Mouse (Mus musculus) forebrain, embryonic 13.5 days (tissue): ENCODE measurements at regions not wholly inside any gene's neighbourhood (a gene's known extent, or its start where the extent isn't known, plus 50 kb on each side); places are given as distances from the start of the nearest gene placed in this dataset.

Source experiments
- ATAC-seq: fragments of 200-750 bp; cut with Nextera tagmentation; 2 replicates; pipeline ENCODE4 v1.8.0; 2017
- H3K27ac ChIP-seq: fragments of 300-500 bp; sonication (generic); 2 replicates; pipeline ENCODE4 v1.5.1; 2015; ENCODE audit warnings: inconsistent platforms, mild to moderate bottlenecking, moderate library complexity
- H3K27me3 ChIP-seq: fragments of 300-500 bp; sonication (generic); 2 replicates; pipeline ENCODE4 v1.6.1; 2015; ENCODE audit warnings: mild to moderate bottlenecking, inconsistent platforms
- H3K36me3 ChIP-seq: fragments of 300-500 bp; sonication (generic); 2 replicates; pipeline ENCODE4 v1.6.1; 2015; ENCODE audit warnings: mild to moderate bottlenecking, inconsistent platforms; ENCODE audit not compliant: poor library complexity, severe bottlenecking
- H3K4me1 ChIP-seq: fragments of 300-500 bp; sonication (generic); 2 replicates; pipeline ENCODE4 v1.6.1; 2015; ENCODE audit warnings: inconsistent platforms
- H3K4me2 ChIP-seq: fragments of 300-500 bp; sonication (generic); 2 replicates; pipeline ENCODE4 v1.6.1; 2015; ENCODE audit warnings: inconsistent platforms, mild to moderate bottlenecking, moderate library complexity
- H3K4me3 ChIP-seq: fragments of 300-500 bp; sonication (generic); 2 replicates; pipeline ENCODE4 v1.5.1; 2015; ENCODE audit warnings: mild to moderate bottlenecking, inconsistent platforms
- H3K9ac ChIP-seq: fragments of 300-500 bp; sonication (generic); 2 replicates; pipeline ENCODE4 v1.6.1; 2015; ENCODE audit warnings: mild to moderate bottlenecking, inconsistent platforms
- H3K9me3 ChIP-seq: fragments of 300-500 bp; sonication (generic); replicated peaks from 2 replicates; pipeline ENCODE4 v1.6.1; 2016; ENCODE audit warnings: inconsistent platforms
- WGBS: fragments of 180-500 bp; shearing (Covaris S2); methylation state at CpG from one replicate; pipeline ENCODE4 v1.1.7; 2015; 5-methylcytosine and 5-hydroxymethylcytosine counted together

- no peak overlapping the region for H3K27ac ChIP-seq
- no peaks in the 10 kb centered on the region for H3K36me3 ChIP-seq
- H3K9ac ChIP-seq = no peak overlapping the region
- no peaks in the 10 kb centered on the region for H3K27me3 ChIP-seq
- no peak for ATAC-seq
- 89% methylated on average over 4 of the region's 4 CpGs for WGBS
- H3K4me3 ChIP-seq = no peak overlapping the region
- H3K4me1 ChIP-seq = peaks cover 32% of the 10 kb centered on the region
- no peak overlapping the region for H3K4me2 ChIP-seq
- no peaks in the 10 kb centered on the region for H3K9me3 ChIP-seq
Observed at GRCm38 (mm10) chr1:92776353-92776752, 55.1 kb upstream of the Gpc1 start.

- Histone ChIP-seq H3K9me3 (no peaks in the 10 kb centered on the region), H3K36me3 (no peaks in the 10 kb centered on the region), H3K4me1 (peaks cover 32% of the 10 kb centered on the region), H3K4me3 (no peak overlapping the region), H3K4me2 (no peak overlapping the region), H3K9ac (no peak overlapping the region), H3K27me3 (no peaks in the 10 kb centered on the region), H3K27ac (no peak overlapping the region)
- ATAC-seq = no peak
- WGBS = 88% methylated on average over 3 of the region's 3 CpGs
Observed at GRCm38 (mm10) chr1:92775908-92776307, 55.5 kb upstream of the Gpc1 start.

GRCm38 (mm10) chr1:92774743-92775692, 56.4 kb upstream of the Gpc1 start:
- no peak overlapping the region for H3K9ac ChIP-seq
- peak overlapping the region; percentile 15; the same call in 1 of the 2 replicates for H3K4me2 ChIP-seq
- H3K27me3 ChIP-seq = no peaks in the 10 kb centered on the region
- H3K36me3 ChIP-seq = no peaks in the 10 kb centered on the region
- H3K4me1 ChIP-seq = peaks cover 38% of the 10 kb centered on the region
- H3K9me3 ChIP-seq = no peaks in the 10 kb centered on the region
- 46% methylated on average over 16 of the region's 16 CpGs for WGBS
- no peak overlapping the region for H3K4me3 ChIP-seq
- ATAC-seq = no peak
- H3K27ac ChIP-seq = no peak overlapping the region

GRCm38 (mm10) chr1:92774006-92774405, 57.4 kb upstream of the Gpc1 start:
- H3K27me3 ChIP-seq = no peaks in the 10 kb centered on the region
- H3K27ac ChIP-seq = no peak overlapping the region
- H3K9me3 ChIP-seq = no peaks in the 10 kb centered on the region
- ATAC-seq = no peak
- H3K4me3 ChIP-seq = no peak overlapping the region
- H3K36me3 ChIP-seq = no peaks in the 10 kb centered on the region
- peaks cover 48% of the 10 kb centered on the region for H3K4me1 ChIP-seq
- no peak overlapping the region for H3K9ac ChIP-seq
- no peak overlapping the region for H3K4me2 ChIP-seq
- 76% methylated on average over 3 of the region's 3 CpGs for WGBS

GRCm38 (mm10) chr1:92772784-92773113, 58.7 kb upstream of the Gpc1 start:
- no peak overlapping the region for H3K4me3 ChIP-seq
- peaks cover 48% of the 10 kb centered on the region for H3K4me1 ChIP-seq
- H3K27me3 ChIP-seq = no peaks in the 10 kb centered on the region
- no peaks in the 10 kb centered on the region for H3K36me3 ChIP-seq
- H3K27ac ChIP-seq = 0 out of 2 replicates have a peak overlapping the region, but pooled peaks have one; percentile 22
- ATAC-seq = no peak; the same call in 1 of the 2 replicates
- H3K9me3 ChIP-seq = no peaks in the 10 kb centered on the region
- no peak overlapping the region for H3K9ac ChIP-seq
- H3K4me2 ChIP-seq = no peak overlapping the region
- 35% methylated on average over 10 of the region's 10 CpGs for WGBS

- H3K27ac ChIP-seq = no peak overlapping the region
- WGBS = 76% methylated on average over 9 of the region's 9 CpGs
Observed at GRCm38 (mm10) chr1:92772101-92772783, 59.2 kb upstream of the Gpc1 start.

GRCm38 (mm10) chr1:92769696-92770095, 61.7 kb upstream of the Gpc1 start:
- H3K36me3 ChIP-seq = no peaks in the 10 kb centered on the region

More at GRCm38 (mm10) chr1:92772101-92772783, 59.2 kb upstream of the Gpc1 start:
- no peak overlapping the region for H3K4me2 ChIP-seq
- H3K36me3 ChIP-seq = no peaks in the 10 kb centered on the region
- H3K9me3 ChIP-seq = no peaks in the 10 kb centered on the region
- H3K4me3 ChIP-seq = no peak overlapping the region
- H3K4me1 ChIP-seq = peaks cover 48% of the 10 kb centered on the region
- H3K9ac ChIP-seq = no peak overlapping the region
- H3K27me3 ChIP-seq = no peaks in the 10 kb centered on the region
- ATAC-seq = no peak

GRCm38 (mm10) chr1:92769156-92769555, 62.3 kb upstream of the Gpc1 start:
- Histone ChIP-seq H3K4me3 (no peak overlapping the region), H3K27me3 (no peaks in the 10 kb centered on the region), H3K9ac (no peak overlapping the region), H3K9me3 (no peaks in the 10 kb centered on the region), H3K4me1 (peaks cover 35% of the 10 kb centered on the region), H3K36me3 (no peaks in the 10 kb centered on the region), H3K4me2 (no peak overlapping the region), H3K27ac (peak overlapping the region; percentile 58; the same call in 1 of the 2 replicates)
- WGBS = 80% methylated on average over 4 of the region's 4 CpGs
- ATAC-seq = no peak

More at GRCm38 (mm10) chr1:92769696-92770095, 61.7 kb upstream of the Gpc1 start:
- Histone ChIP-seq H3K4me1 (peaks cover 40% of the 10 kb centered on the region), H3K9ac (no peak overlapping the region), H3K4me2 (no peak overlapping the region), H3K4me3 (no peak overlapping the region), H3K27me3 (no peaks in the 10 kb centered on the region), H3K9me3 (no peaks in the 10 kb centered on the region), H3K27ac (peak overlapping the region; percentile 58)
- WGBS = 37% methylated on average over 7 of the region's 7 CpGs
- no peak for ATAC-seq

GRCm38 (mm10) chr1:92766496-92766895, 64.9 kb upstream of the Gpc1 start:
- WGBS = 89% methylated on average over 7 of the region's 7 CpGs
- Histone ChIP-seq H3K9ac (no peak overlapping the region), H3K9me3 (no peaks in the 10 kb centered on the region), H3K27ac (no peak overlapping the region), H3K4me1 (peaks cover 24% of the 10 kb centered on the region), H3K36me3 (no peaks in the 10 kb centered on the region), H3K27me3 (no peaks in the 10 kb centered on the region), H3K4me3 (no peak overlapping the region), H3K4me2 (no peak overlapping the region)
- ATAC-seq = no peak

- H3K27ac ChIP-seq = peak overlapping the region; percentile 35; the same call in 1 of the 2 replicates
- peak; percentile 44; the same call in 1 of the 2 replicates for ATAC-seq
- WGBS = 70% methylated on average over 20 of the region's 20 CpGs
Observed at GRCm38 (mm10) chr1:92754793-92755488, 76.5 kb upstream of the Gpc1 start.

GRCm38 (mm10) chr1:92751700-92752136, 79.7 kb upstream of the Gpc1 start:
- Histone ChIP-seq H3K27ac (no peak overlapping the region), H3K4me2 (no peak overlapping the region), H3K4me1 (peaks cover 42% of the 10 kb centered on the region), H3K27me3 (no peaks in the 10 kb centered on the region), H3K9me3 (no peaks in the 10 kb centered on the region), H3K4me3 (no peak overlapping the region), H3K9ac (no peak overlapping the region), H3K36me3 (no peaks in the 10 kb centered on the region)
- 60% methylated on average over 4 of the region's 4 CpGs for WGBS
- ATAC-seq = no peak

More at GRCm38 (mm10) chr1:92754793-92755488, 76.5 kb upstream of the Gpc1 start:
- Histone ChIP-seq H3K4me2 (peak overlapping the region; percentile 7; the same call in 1 of the 2 replicates), H3K4me3 (no peak overlapping the region), H3K36me3 (no peaks in the 10 kb centered on the region), H3K9ac (no peak overlapping the region), H3K4me1 (peaks cover 42% of the 10 kb centered on the region), H3K27me3 (no peaks in the 10 kb centered on the region), H3K9me3 (no peaks in the 10 kb centered on the region)
